Mouse (Mus musculus): ENCODE measurements around the gene Sec31a. TPM values are rescaled to one million over a fixed set of nuclear protein-coding genes. Genes with fewer than 3 reads are reported as not detected.

The Sec31a gene
- polyA plus RNA-seq, 1 experiment from 2014 or later = 92.2 TPM

- 86% methylated on average over 2 of the region's 2 CpGs for WGBS
- peaks cover 20% of the 10 kb centered on the region for H3K36me3 ChIP-seq (ENCODE audit: control insufficient read depth, insufficient read depth, low read length)
- H3K9me3 ChIP-seq (ENCODE audit: control insufficient read depth, low read length) = no peaks in the 10 kb centered on the region
Measured at GRCm38 (mm10) chr5:100418077-100418476, 2.0 kb upstream of the Sec31a start.

GRCm38 (mm10) chr5:100414474-100415196 lies 1.4 kb downstream of the Sec31a start:
- ATAC-seq (ENCODE audit: low FRiP score) = no peak
- no peak overlapping the region for H3K9ac ChIP-seq (ENCODE audit: low read length)
- no peak for DNase-seq (ENCODE audit: low spot score, missing footprints)
- H3K27me3 ChIP-seq (ENCODE audit: control insufficient read depth, insufficient read depth, low read length) = no peaks in the 10 kb centered on the region
- H3K9me3 ChIP-seq (ENCODE audit: control insufficient read depth, low read length) = no peaks in the 10 kb centered on the region
- H3K36me3 ChIP-seq (ENCODE audit: control insufficient read depth, insufficient read depth, low read length) = peaks cover 4% of the 10 kb centered on the region; the same call in 1 of the 2 replicates
- 80% methylated on average over 11 of the region's 11 CpGs for WGBS
- no peak overlapping the region for H3K4me3 ChIP-seq (ENCODE audit: low read depth, low read length)
- H3K4me1 ChIP-seq (ENCODE audit: control insufficient read depth, insufficient read depth, low read length) = peaks cover 9% of the 10 kb centered on the region
- H3K4me2 ChIP-seq = peak overlapping the region; percentile 68
- no peak overlapping the region for H3K27ac ChIP-seq (ENCODE audit: low read depth, low read length)

More at GRCm38 (mm10) chr5:100418077-100418476, 2.0 kb upstream of the Sec31a start:
- Histone ChIP-seq H3K9ac (ENCODE audit: low read length) (no peak overlapping the region), H3K27ac (ENCODE audit: low read depth, low read length) (no peak overlapping the region), H3K4me1 (ENCODE audit: control insufficient read depth, insufficient read depth, low read length) (peaks cover 9% of the 10 kb centered on the region), H3K4me3 (ENCODE audit: low read depth, low read length) (no peak overlapping the region), H3K27me3 (ENCODE audit: control insufficient read depth, insufficient read depth, low read length) (no peaks in the 10 kb centered on the region), H3K4me2 (no peak overlapping the region)
- DNase-seq (ENCODE audit: low spot score, missing footprints) (no peak), ATAC-seq (ENCODE audit: low FRiP score) (no peak)

GRCm38 (mm10) chr5:100412886-100413285 lies 3.1 kb downstream of the Sec31a start:
- peaks cover 9% of the 10 kb centered on the region for H3K4me1 ChIP-seq (ENCODE audit: control insufficient read depth, insufficient read depth, low read length)
- H3K9me3 ChIP-seq (ENCODE audit: control insufficient read depth, low read length) = no peaks in the 10 kb centered on the region
- H3K27ac ChIP-seq (ENCODE audit: low read depth, low read length) = no peak overlapping the region
- H3K4me3 ChIP-seq (ENCODE audit: low read depth, low read length) = no peak overlapping the region
- H3K36me3 ChIP-seq (ENCODE audit: control insufficient read depth, insufficient read depth, low read length) = no peaks in the 10 kb centered on the region
- ATAC-seq (ENCODE audit: low FRiP score) = no peak
- 91% methylated on average over 3 of the region's 3 CpGs for WGBS
- no peaks in the 10 kb centered on the region for H3K27me3 ChIP-seq (ENCODE audit: control insufficient read depth, insufficient read depth, low read length)
- H3K4me2 ChIP-seq = no peak overlapping the region
- no peak overlapping the region for H3K9ac ChIP-seq (ENCODE audit: low read length)
- DNase-seq (ENCODE audit: low spot score, missing footprints) = no peak

- DNase-seq (ENCODE audit: low spot score, missing footprints) = peak; percentile 41
- no peak for ATAC-seq (ENCODE audit: low FRiP score)
- 89% methylated on average over 5 of the region's 5 CpGs for WGBS
- H3K36me3 ChIP-seq (ENCODE audit: control insufficient read depth, insufficient read depth, low read length) = no peaks in the 10 kb centered on the region
- no peaks in the 10 kb centered on the region for H3K9me3 ChIP-seq (ENCODE audit: control insufficient read depth, low read length)
- H3K4me1 ChIP-seq (ENCODE audit: control insufficient read depth, insufficient read depth, low read length) = peaks cover 5% of the 10 kb centered on the region; the same call in 1 of the 2 replicates
- no peak overlapping the region for H3K27ac ChIP-seq (ENCODE audit: low read depth, low read length)
- H3K9ac ChIP-seq (ENCODE audit: low read length) = no peak overlapping the region
- H3K4me2 ChIP-seq = no peak overlapping the region
- H3K27me3 ChIP-seq (ENCODE audit: control insufficient read depth, insufficient read depth, low read length) = no peaks in the 10 kb centered on the region
- no peak overlapping the region for H3K4me3 ChIP-seq (ENCODE audit: low read depth, low read length)
Measured at GRCm38 (mm10) chr5:100410281-100410680, 5.8 kb downstream of the Sec31a start.

- Histone ChIP-seq H3K27me3 (ENCODE audit: control insufficient read depth, insufficient read depth, low read length) (no peaks in the 10 kb centered on the region), H3K27ac (ENCODE audit: low read depth, low read length) (no peak overlapping the region), H3K4me1 (ENCODE audit: control insufficient read depth, insufficient read depth, low read length) (no peaks in the 10 kb centered on the region), H3K9ac (ENCODE audit: low read length) (no peak overlapping the region), H3K4me2 (no peak overlapping the region), H3K36me3 (ENCODE audit: control insufficient read depth, insufficient read depth, low read length) (peaks cover 2% of the 10 kb centered on the region; the same call in 1 of the 2 replicates), H3K9me3 (ENCODE audit: control insufficient read depth, low read length) (no peaks in the 10 kb centered on the region), H3K4me3 (ENCODE audit: low read depth, low read length) (no peak overlapping the region)
- ATAC-seq (ENCODE audit: low FRiP score) = no peak
- 89% methylated on average over 5 of the region's 5 CpGs for WGBS
- DNase-seq (ENCODE audit: low spot score, missing footprints) = no peak
Measured at GRCm38 (mm10) chr5:100408485-100408884, 7.5 kb downstream of the Sec31a start.

GRCm38 (mm10) chr5:100396753-100397152 lies 19.3 kb downstream of the Sec31a start:
- Histone ChIP-seq H3K27me3 (ENCODE audit: control insufficient read depth, insufficient read depth, low read length) (no peaks in the 10 kb centered on the region), H3K36me3 (ENCODE audit: control insufficient read depth, insufficient read depth, low read length) (peaks cover 11% of the 10 kb centered on the region), H3K9me3 (ENCODE audit: control insufficient read depth, low read length) (no peaks in the 10 kb centered on the region), H3K4me1 (ENCODE audit: control insufficient read depth, insufficient read depth, low read length) (no peaks in the 10 kb centered on the region), H3K4me2 (no peak overlapping the region), H3K27ac (ENCODE audit: low read depth, low read length) (no peak overlapping the region), H3K9ac (ENCODE audit: low read length) (no peak overlapping the region), H3K4me3 (ENCODE audit: low read depth, low read length) (no peak overlapping the region)
- WGBS = 96% methylated on average over 3 of the region's 3 CpGs
- ATAC-seq (ENCODE audit: low FRiP score) (no peak), DNase-seq (ENCODE audit: low spot score, missing footprints) (no peak)

- Histone ChIP-seq H3K4me3 (ENCODE audit: low read depth, low read length) (no peak overlapping the region), H3K4me1 (ENCODE audit: control insufficient read depth, insufficient read depth, low read length) (no peaks in the 10 kb centered on the region), H3K27me3 (ENCODE audit: control insufficient read depth, insufficient read depth, low read length) (no peaks in the 10 kb centered on the region), H3K4me2 (no peak overlapping the region), H3K27ac (ENCODE audit: low read depth, low read length) (no peak overlapping the region), H3K9ac (ENCODE audit: low read length) (no peak overlapping the region), H3K9me3 (ENCODE audit: control insufficient read depth, low read length) (no peaks in the 10 kb centered on the region), H3K36me3 (ENCODE audit: control insufficient read depth, insufficient read depth, low read length) (peaks cover 13% of the 10 kb centered on the region)
- WGBS = 94% methylated on average over 3 of the region's 3 CpGs
- DNase-seq (ENCODE audit: low spot score, missing footprints) (no peak), ATAC-seq (ENCODE audit: low FRiP score) (no peak)
Measured at GRCm38 (mm10) chr5:100393681-100394080, 22.4 kb downstream of the Sec31a start.

- no peaks in the 10 kb centered on the region for H3K4me1 ChIP-seq (ENCODE audit: control insufficient read depth, insufficient read depth, low read length)
- H3K27ac ChIP-seq (ENCODE audit: low read depth, low read length) = no peak overlapping the region
- DNase-seq (ENCODE audit: low spot score, missing footprints) (no peak), ATAC-seq (ENCODE audit: low FRiP score) (no peak)
- H3K4me3 ChIP-seq (ENCODE audit: low read depth, low read length) = no peak overlapping the region
- H3K27me3 ChIP-seq (ENCODE audit: control insufficient read depth, insufficient read depth, low read length) = no peaks in the 10 kb centered on the region
- H3K4me2 ChIP-seq = no peak overlapping the region
- no peak overlapping the region for H3K9ac ChIP-seq (ENCODE audit: low read length)
- H3K36me3 ChIP-seq (ENCODE audit: control insufficient read depth, insufficient read depth, low read length) = peaks cover 10% of the 10 kb centered on the region
- H3K9me3 ChIP-seq (ENCODE audit: control insufficient read depth, low read length) = no peaks in the 10 kb centered on the region
- 94% methylated on average over 20 of the region's 20 CpGs for WGBS
Measured at GRCm38 (mm10) chr5:100392436-100392955, 23.5 kb downstream of the Sec31a start.

- DNase-seq (ENCODE audit: low spot score, missing footprints) (no peak), ATAC-seq (ENCODE audit: low FRiP score) (no peak)
- 95% methylated on average over 18 of the region's 18 CpGs for WGBS
- no peaks in the 10 kb centered on the region for H3K27me3 ChIP-seq (ENCODE audit: control insufficient read depth, insufficient read depth, low read length)
- H3K36me3 ChIP-seq (ENCODE audit: control insufficient read depth, insufficient read depth, low read length) = peaks cover 10% of the 10 kb centered on the region; the same call in 1 of the 2 replicates
- no peaks in the 10 kb centered on the region for H3K9me3 ChIP-seq (ENCODE audit: control insufficient read depth, low read length)
- no peak overlapping the region for H3K4me2 ChIP-seq
- H3K4me3 ChIP-seq (ENCODE audit: low read depth, low read length) = no peak overlapping the region
- H3K4me1 ChIP-seq (ENCODE audit: control insufficient read depth, insufficient read depth, low read length) = no peaks in the 10 kb centered on the region
- no peak overlapping the region for H3K9ac ChIP-seq (ENCODE audit: low read length)
- no peak overlapping the region for H3K27ac ChIP-seq (ENCODE audit: low read depth, low read length)
Measured at GRCm38 (mm10) chr5:100383782-100384510, 32.1 kb downstream of the Sec31a start.

Measured in midbrain, embryonic 11.5 days (tissue).